Mouse (Mus musculus) embryonic stem cell, embryonic (primary cell): ENCODE results near the gene Htr6.

Source experiments
- CTCF ChIA-PET, 4 experiments: fragments of 300-600 bp in 2 of 4; fragments of 350-600 bp in 2 of 4; sonication (Branson Sonifier 250); formaldehyde crosslinking; loops; one replicate each; lab custom pipeline; 2022; ENCODE audit warnings: inconsistent platforms in 2 of 4; lab: Charles Lee
- POLR2A ChIA-PET, 4 experiments: fragments of 300-600 bp in 2 of 4; fragments of 350-600 bp in 2 of 4; sonication (Branson Sonifier 250); formaldehyde crosslinking; loops; one replicate each; lab custom pipeline; 2022; ENCODE audit warnings: antibody characterized with exemption in 4 of 4, inconsistent platforms in 1 of 4; lab: Charles Lee

Htr6 gene

DNA sequence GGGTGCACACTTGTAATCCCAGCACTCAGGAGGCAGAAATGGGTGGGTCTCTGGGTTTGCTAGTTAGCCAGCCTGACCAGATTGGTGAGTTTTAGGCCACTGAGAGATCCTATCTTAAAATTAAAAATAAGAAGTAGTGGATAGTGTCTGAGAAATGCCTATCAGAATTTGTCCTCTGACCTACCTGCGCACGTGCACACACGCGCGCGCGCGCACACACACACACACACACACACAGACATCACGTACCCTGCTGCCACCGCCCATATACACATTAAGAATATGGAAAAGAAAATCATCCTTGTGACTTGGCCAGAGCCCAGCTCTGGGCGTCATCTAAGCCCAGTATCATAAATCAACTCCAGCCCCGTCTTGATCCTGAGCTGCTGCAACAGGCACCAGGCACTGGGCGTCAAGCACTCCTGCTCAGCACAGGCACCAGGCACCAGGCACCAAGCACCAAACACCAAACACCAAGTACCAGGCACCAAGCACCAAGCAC, 64.1 kb downstream of the Htr6 start:
- ChIA-PET CTCF (interaction anchor here in 1 of 4 experiments (1.0 kb wide), 1 partner anchor 11 kb away, joined by 3 read pairs; no protein-coding TSS in a partner anchor), POLR2A (no interaction called here)
